Mouse (Mus musculus) erythroblast, embryonic 14.5 days (primary cell): ENCODE data around the gene Lrp2.
"Not testable (repeated sequence)": the region's sequence is repeated elsewhere in the genome, so short reads cannot be mapped to it uniquely, and the experiment has no call there.

Experiments
- GATA1 ChIP-seq: IDR thresholded peaks from 2 replicates; pipeline ENCODE4 v1.6.1; 2012; ENCODE audit warnings: low read length, inconsistent platforms, mixed read lengths
- TAL1 ChIP-seq: IDR thresholded peaks from 3 replicates; pipeline ENCODE4 v1.6.1; 2012; ENCODE audit warnings: low read length, inconsistent platforms, mixed read lengths

GRCm38 (mm10) chr2:69582068-69582467 is 3.8 kb downstream of the Lrp2 start:
- TF ChIP-seq GATA1, TAL1: not testable (repeated sequence)
